Mouse (Mus musculus): ENCODE results near the gene Olfr1320.
"Not testable (repeated sequence)": the region's sequence is repeated elsewhere in the genome, so short reads cannot be mapped to it uniquely, and the experiment has no call there.

The Olfr1320 gene

DNA sequence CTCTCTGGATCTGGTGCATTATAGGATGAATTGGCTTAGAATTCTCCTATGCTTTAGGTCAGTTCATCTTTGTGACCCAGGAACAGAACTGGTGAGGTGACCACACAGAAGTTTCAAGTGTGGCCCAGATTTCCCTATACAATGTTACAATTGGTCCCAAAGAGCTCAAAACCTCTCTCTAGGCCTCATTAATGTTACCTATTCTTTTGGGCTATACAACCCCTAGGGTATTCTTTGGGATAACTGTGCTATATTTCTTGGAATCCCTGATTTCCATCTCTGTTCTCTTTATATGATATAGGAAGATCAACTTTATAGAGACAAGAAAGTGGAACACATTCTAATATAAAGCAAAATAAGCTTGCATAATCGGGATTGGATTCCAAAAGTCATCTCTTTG is at the start of gene Olfr1320:
Gene Olfr1320 (plus strand): TSS at position 301 of the 400 bp plus-strand sequence.
- no peak for DNase-seq (ENCODE audit: low spot score)

DNA sequence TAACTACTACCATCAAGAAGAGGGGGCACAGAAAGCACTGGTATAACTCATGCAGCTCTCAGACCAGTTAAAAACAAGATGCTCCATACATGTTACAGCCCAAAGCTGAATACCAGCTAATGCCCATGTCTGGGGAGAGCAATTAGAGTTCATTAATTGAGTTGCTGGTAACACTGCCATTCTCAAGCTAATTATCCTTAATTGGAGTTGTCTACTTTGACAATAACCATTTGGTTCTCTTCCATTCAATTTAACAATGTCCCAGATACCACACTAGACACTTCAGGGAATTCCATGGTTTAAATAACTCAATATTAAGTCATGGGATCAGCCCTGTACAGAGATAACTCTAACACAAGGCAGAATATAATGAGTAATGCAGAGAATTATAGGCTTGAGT is 44.6 kb upstream of the Olfr1320 start:
- no peak for DNase-seq (ENCODE audit: low spot score)

DNA sequence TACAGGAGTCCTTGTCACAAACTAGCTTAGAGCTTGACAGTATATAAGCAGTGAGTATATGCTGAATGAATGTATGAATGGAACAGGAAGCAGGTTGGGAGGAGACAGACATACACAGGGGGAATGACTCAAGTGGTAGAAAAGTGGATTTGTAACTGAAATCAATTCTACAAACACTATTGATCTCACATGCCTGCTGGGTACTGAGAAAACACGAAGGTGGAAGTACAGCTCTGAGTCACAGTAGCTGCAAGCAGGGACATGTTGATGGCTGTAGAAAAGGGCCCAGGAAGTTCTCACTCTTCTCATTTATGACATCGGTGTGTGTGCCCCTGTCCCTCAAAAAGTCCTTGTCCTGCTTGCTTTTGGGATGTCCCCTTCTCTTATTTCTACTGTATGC is 40.9 kb upstream of the Olfr1320 start:
- no peak for DNase-seq (ENCODE audit: low spot score)

DNA sequence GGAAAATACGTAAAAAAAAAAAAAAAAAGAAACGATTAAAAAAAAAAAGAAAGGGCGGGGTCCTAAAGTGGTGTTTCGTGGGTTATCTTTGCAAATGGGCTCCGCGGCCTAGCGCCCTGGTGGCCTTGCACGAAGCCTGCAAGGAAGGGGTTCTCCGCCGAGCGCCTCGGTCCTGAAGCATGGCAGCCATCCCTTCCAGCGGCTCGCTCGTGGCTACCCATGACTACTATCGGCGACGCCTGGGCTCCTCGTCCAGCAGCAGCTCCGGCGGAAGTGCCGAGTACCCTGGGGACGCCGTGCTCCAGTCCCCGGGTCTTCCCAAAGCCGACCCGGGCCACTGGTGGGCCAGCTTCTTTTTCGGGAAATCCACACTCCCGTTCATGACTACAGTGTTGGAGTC is 11.4 kb upstream of the Olfr1320 start:
- not testable (repeated sequence) for DNase-seq (ENCODE audit: low spot score)
